Mouse (Mus musculus) MEL (cell line): ENCODE data around the gene Tnni3k.

Experiments used
- BHLHE40 ChIP-seq: IDR thresholded peaks from 2 replicates; pipeline ENCODE4 v1.6.1; 2012; ENCODE audit warnings: low read depth, mild to moderate bottlenecking, inconsistent platforms, low read length, improper control_type of control experiment, borderline replicate concordance
- CTCF ChIP-seq, 3 experiments: IDR thresholded peaks in 2 of 3; conservative IDR thresholded peaks in 1 of 3; 2 replicates each; pipeline ENCODE4 v1.5.1; 2011 to 2012; ENCODE audit warnings: low read length in 3 of 3, low read depth in 2 of 3, mild to moderate bottlenecking in 2 of 3, improper control_type of control experiment in 1 of 3, inconsistent platforms in 1 of 3, mixed read lengths in 1 of 3, moderate library complexity in 1 of 3; ENCODE audit not compliant: control insufficient read depth in 1 of 3, insufficient read depth in 1 of 3, poor library complexity in 1 of 3, severe bottlenecking in 1 of 3
- POLR2A ChIP-seq, 2 experiments: IDR thresholded peaks; 2 replicates each; pipeline ENCODE4 v1.6.1; 2011 to 2012; ENCODE audit warnings: low read length in 2 of 2, mild to moderate bottlenecking in 2 of 2, control low read depth in 1 of 2, improper control_type of control experiment in 1 of 2, low read depth in 1 of 2, moderate library complexity in 1 of 2; ENCODE audit not compliant: control insufficient read depth in 1 of 2, insufficient read depth in 1 of 2, poor library complexity in 1 of 2
- SMC3 ChIP-seq: IDR thresholded peaks from 2 replicates; pipeline ENCODE4 v1.6.1; 2011; ENCODE audit warnings: low read depth, low read length, improper control_type of control experiment
- ZKSCAN1 ChIP-seq: IDR thresholded peaks from 2 replicates; pipeline ENCODE4 v1.6.1; 2012; ENCODE audit warnings: low read depth, mild to moderate bottlenecking, inconsistent platforms, low read length, improper control_type of control experiment, moderate library complexity

GRCm38 (mm10) chr3:154754505-154754904 lies 300.7 kb downstream of the Tnni3k start:
- TF ChIP-seq POLR2A (IDR thresholded peaks at IDR 0.05; ENCODE audit: control insufficient read depth in 1 of 2, insufficient read depth in 1 of 2, low read depth in 1 of 2, low read length in 2 of 2, poor library complexity in 1 of 2) (no peak), ZKSCAN1 (no peak), CTCF (IDR thresholded peaks at IDR 0.05 in 2 of 3, conservative IDR thresholded peaks at IDR 0.05 in 1 of 3; ENCODE audit: control insufficient read depth in 1 of 3, insufficient read depth in 1 of 3, low read depth in 2 of 3, low read length in 3 of 3, poor library complexity in 1 of 3, severe bottlenecking in 1 of 3) (no peak), BHLHE40 (no peak), SMC3 (no peak)
